Mouse (Mus musculus): Measurements from ENCODE around the gene Dhrs7.

DNA sequence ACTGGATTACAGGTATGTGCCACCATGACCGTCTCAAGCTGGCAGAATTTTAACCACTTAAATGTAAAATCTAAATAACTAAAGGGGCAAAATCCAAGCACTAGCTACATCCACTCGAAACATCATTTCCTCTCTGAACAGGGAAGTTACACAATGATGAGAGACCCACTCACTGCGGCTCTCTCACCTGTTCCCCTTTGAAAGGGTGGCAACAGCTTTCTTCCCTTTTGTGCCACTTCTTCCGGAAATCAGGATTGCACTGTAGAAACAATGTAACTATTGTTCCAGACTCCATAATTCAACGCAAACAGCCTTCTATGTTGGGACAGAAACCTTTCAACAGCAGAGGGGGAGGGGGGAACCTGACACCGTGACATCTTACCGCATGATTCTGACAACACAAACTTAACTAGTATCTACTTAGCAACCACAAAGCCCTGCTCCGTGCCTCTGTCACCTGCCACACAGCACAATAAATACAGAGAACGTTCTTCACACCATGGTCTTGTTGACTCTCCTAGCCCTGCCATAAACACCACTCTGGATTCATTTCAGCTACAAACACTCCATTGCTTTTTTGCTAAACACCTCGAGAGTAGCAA is 3.3 kb upstream of the Dhrs7 start:
- TF ChIP-seq CTCF (IDR thresholded peaks at IDR 0.05; ENCODE audit: extremely low read depth, insufficient read length, insufficient replicate concordance, low read depth, low read length) (no peak), POLR2A (IDR thresholded peaks at IDR 0.05; ENCODE audit: low read depth, low read length) (no peak)
